Mouse (Mus musculus) layer of hippocampus, adult 9-11 months (tissue): Measurements from ENCODE around the gene Cd36.

Source experiments
- DNase-seq: peaks from one replicate; pipeline ENCODE4 v3.0.0; 2022

Cd36 gene

DNA sequence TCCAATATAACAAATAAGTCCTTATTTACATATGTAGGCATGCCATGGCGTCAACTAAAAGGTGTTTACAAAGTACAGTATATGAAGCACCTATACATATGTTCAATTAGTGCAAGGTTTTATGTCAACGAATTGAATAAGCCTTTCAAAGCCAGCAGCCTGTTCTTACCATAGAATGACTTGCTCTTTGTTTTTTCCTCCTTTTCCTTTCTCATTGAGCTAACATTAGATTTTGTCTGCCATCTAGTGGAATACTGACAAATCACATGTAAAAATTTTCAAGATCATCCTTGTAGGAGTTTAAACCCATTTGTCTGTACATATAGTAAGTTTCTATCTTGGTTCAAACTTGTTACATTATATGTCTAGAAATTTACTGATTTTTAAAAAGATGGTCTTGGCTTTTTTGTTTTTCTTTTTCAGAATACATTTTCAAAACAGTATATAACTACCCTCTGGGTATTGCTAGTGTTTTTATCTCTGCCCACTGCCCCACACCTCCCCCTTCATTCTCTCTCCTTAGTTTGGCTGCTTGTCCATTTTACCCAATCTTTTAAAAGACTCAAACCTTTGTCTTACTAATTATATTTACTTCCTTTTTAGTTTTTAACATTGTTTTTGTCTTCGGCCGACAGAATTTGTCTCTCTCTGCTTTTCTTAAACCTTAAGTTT, 122.5 kb downstream of the Cd36 start:
- DNase-seq: no peak

DNA sequence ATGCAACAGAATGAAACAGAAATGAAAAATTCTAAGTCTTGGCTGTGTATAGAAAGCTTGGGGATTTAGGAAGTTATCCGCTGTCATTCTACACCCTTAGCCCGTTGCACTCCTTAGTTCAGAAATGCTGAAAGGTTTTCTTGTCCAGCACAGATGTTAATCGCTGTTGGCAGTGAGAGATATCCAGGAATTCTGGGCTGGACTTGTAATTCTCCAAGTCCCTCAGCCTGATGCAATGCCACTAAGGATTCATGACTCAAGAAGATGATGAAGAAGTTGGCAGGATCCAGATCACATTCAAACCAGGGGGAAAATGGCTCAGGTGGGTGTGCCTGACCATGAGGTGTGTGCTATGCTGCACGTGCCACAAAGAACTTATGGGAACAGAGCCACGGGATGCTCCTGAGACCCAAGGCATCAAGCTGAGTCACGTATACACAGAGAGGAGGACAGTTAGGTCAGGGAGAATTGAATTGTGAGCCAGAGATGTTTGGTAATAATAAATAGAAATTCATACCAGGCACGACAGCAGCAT, 135.1 kb downstream of the Cd36 start:
- DNase-seq: no peak

DNA sequence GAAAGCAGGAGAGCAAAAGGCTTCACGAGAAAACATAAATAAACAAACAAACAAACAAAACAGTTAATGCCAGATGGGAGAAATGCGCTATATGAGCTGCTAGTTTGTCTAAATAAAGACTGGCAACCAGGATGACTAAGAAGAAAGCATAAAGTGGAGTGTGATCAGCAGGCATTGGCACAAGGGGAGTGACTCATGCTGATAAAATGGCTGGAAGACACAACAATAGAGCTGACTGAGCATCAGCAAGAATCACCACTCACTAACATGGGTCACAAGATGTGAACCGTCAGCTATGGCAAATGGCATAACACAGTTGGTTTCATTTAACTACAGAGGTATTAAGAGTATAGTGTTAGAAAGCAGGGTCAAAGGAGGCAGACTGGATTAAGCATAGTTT, 140.3 kb downstream of the Cd36 start:
- no peak for DNase-seq

DNA sequence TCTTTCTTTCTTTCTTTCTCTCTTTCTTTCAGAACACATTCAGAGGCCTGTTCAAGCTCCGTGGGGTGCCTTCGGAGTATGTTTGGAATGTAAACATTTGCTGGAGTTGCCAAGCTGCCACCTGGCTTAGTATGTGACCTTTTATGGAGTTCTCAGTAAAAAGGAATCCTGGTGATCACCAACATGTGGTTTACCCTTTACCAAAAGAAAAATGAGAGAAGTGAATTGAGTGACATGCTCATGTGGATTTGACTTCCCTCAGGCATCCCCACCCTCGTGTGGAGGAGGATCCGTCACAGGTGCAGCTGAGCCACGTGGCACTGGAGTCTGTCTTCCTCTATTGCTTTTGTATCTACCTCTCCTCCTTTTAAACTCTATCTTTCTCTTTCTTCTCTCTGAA, 141.5 kb downstream of the Cd36 start:
- no peak for DNase-seq

DNA sequence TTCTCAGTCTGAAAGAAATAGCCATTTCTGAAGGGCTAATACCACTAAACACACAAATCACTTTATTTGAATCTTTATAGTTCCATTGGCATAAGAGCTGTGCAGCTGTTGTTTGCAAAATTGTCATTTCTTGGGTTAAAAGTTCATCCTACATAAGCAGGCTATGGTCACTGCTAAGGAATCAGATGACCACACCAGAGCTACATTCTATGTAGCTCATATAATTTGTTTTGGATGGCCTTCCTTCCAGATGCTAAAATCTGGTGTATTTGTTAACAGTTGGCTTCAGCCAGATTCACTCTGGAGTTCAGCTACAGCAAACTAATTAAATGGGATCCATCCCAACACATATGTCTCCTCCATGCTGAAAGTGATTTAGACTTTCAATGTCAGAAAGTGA, 142.1 kb downstream of the Cd36 start:
- DNase-seq: no peak

DNA sequence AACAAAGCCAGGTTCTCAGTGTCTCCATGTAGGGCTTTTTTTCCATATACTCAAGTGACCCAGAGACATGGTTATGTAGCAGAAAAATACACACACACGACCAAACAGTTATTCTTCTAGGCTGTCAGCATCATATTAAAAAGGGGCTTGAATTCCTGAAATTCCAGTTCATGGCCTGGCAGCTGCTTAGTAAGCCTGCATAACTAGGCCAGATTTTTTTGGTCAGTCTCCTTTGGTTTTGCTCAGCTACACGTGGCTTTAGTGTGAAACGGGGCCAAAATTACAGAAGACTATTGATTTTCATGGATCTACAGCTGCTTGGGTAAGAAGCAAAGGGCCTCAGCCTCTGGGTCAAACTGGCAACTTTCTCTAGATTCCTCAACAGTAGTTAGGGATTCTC, 148.8 kb downstream of the Cd36 start:
- no peak for DNase-seq
